Mouse (Mus musculus) neural tube, embryonic 13.5 days (tissue): ENCODE measurements at regions not wholly inside any gene's neighbourhood (a gene's known extent, or its start where the extent isn't known, plus 50 kb on each side); places are given as distances from the start of the nearest gene placed in this dataset.

Experiments used
- ATAC-seq: fragments of 200-750 bp; cut with Nextera tagmentation; 2 replicates; pipeline ENCODE4 v1.8.0; 2017; ENCODE audit warnings: low read depth, mild to moderate bottlenecking, moderate TSS enrichment, moderate library complexity
- H3K27ac ChIP-seq: fragments of 300-500 bp; sonication (generic); replicated peaks from 2 replicates; pipeline ENCODE4 v1.5.1; 2015; ENCODE audit warnings: moderate library complexity, mild to moderate bottlenecking, inconsistent platforms
- H3K27me3 ChIP-seq: fragments of 300-500 bp; sonication (generic); 2 replicates; pipeline ENCODE4 v1.6.1; 2015; ENCODE audit warnings: mild to moderate bottlenecking, inconsistent platforms
- H3K36me3 ChIP-seq: fragments of 300-500 bp; sonication (generic); 2 replicates; pipeline ENCODE4 v1.6.1; 2015; ENCODE audit warnings: mild to moderate bottlenecking, inconsistent platforms
- H3K4me1 ChIP-seq: fragments of 300-500 bp; sonication (generic); replicated peaks from 2 replicates; pipeline ENCODE4 v1.6.1; 2015; ENCODE audit warnings: inconsistent platforms
- H3K4me2 ChIP-seq: fragments of 300-500 bp; sonication (generic); 2 replicates; pipeline ENCODE4 v1.6.1; 2015; ENCODE audit warnings: inconsistent platforms, mild to moderate bottlenecking, moderate library complexity
- H3K4me3 ChIP-seq: fragments of 300-500 bp; sonication (generic); 2 replicates; pipeline ENCODE4 v1.5.1; 2015; ENCODE audit warnings: mild to moderate bottlenecking, inconsistent platforms
- H3K9ac ChIP-seq: fragments of 300-500 bp; sonication (generic); 2 replicates; pipeline ENCODE4 v1.6.1; 2015; ENCODE audit warnings: moderate library complexity, mild to moderate bottlenecking, inconsistent platforms
- H3K9me3 ChIP-seq: fragments of 300-500 bp; sonication (generic); 2 replicates; pipeline ENCODE4 v1.6.1; 2016; ENCODE audit warnings: inconsistent platforms
- WGBS: fragments of 180-500 bp; shearing (Covaris S2); methylation state at CpG from one replicate; pipeline ENCODE4 v1.1.7; 2015; 5-methylcytosine and 5-hydroxymethylcytosine counted together

DNA sequence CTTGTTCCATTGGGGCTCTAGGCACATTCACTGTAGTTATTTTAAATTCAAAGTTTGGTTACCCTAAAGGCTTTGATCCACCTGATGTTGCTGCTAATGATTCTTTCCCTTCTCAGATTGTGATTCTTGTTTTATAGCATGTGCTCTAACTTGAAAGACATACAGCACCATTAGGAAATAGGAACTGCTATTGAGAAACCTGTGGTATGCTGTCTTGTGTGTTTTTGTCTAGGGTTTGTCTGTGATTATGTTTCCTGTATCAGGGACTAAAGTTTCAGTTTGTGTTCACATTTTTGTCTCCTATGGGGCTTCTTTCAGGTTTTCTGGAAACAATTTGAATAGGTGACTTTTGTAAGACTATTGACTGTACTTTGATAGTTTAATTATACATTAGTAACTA lies 63.5 kb upstream of the Hgf start:
- Histone ChIP-seq H3K27ac (no peak overlapping the region), H3K4me3 (no peak overlapping the region), H3K4me1 (no peaks in the 10 kb centered on the region), H3K36me3 (no peaks in the 10 kb centered on the region), H3K4me2 (no peak overlapping the region), H3K9me3 (no peaks in the 10 kb centered on the region), H3K27me3 (no peaks in the 10 kb centered on the region), H3K9ac (no peak overlapping the region)
- ATAC-seq: no peak

DNA sequence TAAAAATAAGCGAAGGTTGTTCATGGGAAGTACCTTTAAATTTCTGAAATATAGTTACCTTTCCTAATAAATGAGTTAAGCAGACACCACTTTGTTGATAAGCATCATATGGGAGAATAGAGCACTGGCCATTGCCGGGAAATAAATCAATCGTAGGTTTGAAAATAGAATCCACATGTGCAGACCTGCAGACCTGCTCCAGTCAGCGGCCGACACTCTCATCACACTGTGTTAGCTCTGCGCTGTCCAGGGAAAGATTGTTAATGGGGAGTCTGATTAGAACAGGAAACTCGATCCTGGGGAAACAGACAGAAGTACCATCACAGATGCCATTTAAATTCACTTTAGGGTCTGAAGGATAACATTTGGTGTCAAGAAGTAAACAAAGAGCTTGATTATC lies 53.4 kb upstream of the Hgf start:
- H3K27ac ChIP-seq: no peak overlapping the region
- no peak overlapping the region for H3K9ac ChIP-seq
- WGBS: 78% methylated on average over 7 of the region's 7 CpGs
- ATAC-seq: no peak
- H3K27me3 ChIP-seq: no peaks in the 10 kb centered on the region
- no peak overlapping the region for H3K4me2 ChIP-seq
- H3K36me3 ChIP-seq: no peaks in the 10 kb centered on the region
- no peaks in the 10 kb centered on the region for H3K4me1 ChIP-seq
- no peak overlapping the region for H3K4me3 ChIP-seq
- H3K9me3 ChIP-seq: no peaks in the 10 kb centered on the region
